Mouse (Mus musculus): ENCODE results near the gene Atp8b4.

GRCm38 (mm10) chr2:126483337-126483736 is 17.1 kb downstream of the Atp8b4 start:
- no peak for TF ChIP-seq CTCF (IDR thresholded peaks at IDR 0.05; ENCODE audit: insufficient read depth, low read depth, low read length)
- no peak for TF ChIP-seq POLR2A (IDR thresholded peaks at IDR 0.05; ENCODE audit: insufficient read depth, low read depth, low read length)
